Mouse (Mus musculus): ENCODE measurements at regions not wholly inside any gene's neighbourhood (a gene's known extent, or its start where the extent isn't known, plus 50 kb on each side); places are given as distances from the start of the nearest gene placed in this dataset.

- Histone ChIP-seq H3K27ac (ENCODE audit: control insufficient read depth, low read depth, low read length) (no peak overlapping the region), H3K27me3 (ENCODE audit: control insufficient read depth in 1 of 2, insufficient read depth in 2 of 2, low read length in 2 of 2) (no peaks in the 10 kb centered on the region), H3K4me1 (ENCODE audit: control insufficient read depth in 1 of 2, insufficient read depth in 2 of 2, low read length in 2 of 2) (no peaks in the 10 kb centered on the region), H3K79me2 (ENCODE audit: control insufficient read depth, insufficient read depth, low read length, poor library complexity) (no peaks in the 10 kb centered on the region), H3K4me3 (ENCODE audit: control insufficient read depth in 1 of 2, insufficient read depth in 1 of 2, low read depth in 2 of 2, low read length in 2 of 2) (no peak overlapping the region), H3K36me3 (ENCODE audit: control insufficient read depth in 1 of 2, insufficient read depth in 2 of 2, low read length in 2 of 2) (no peaks in the 10 kb centered on the region), H3K9ac (ENCODE audit: control insufficient read depth, low read depth, low read length, poor library complexity, severe bottlenecking) (no peak overlapping the region), H3K9me3 (replicated peaks; ENCODE audit: insufficient read depth, low read length) (no peaks in the 10 kb centered on the region)
- no peak for TF ChIP-seq MAZ (IDR thresholded peaks at IDR 0.05; ENCODE audit: low read depth, low read length)
- no peak for TF ChIP-seq BHLHE40 (IDR thresholded peaks at IDR 0.05; ENCODE audit: borderline replicate concordance, low read depth, low read length)
- no peak for TF ChIP-seq ZNF384 (IDR thresholded peaks at IDR 0.05; ENCODE audit: low read depth, low read length)
- TF ChIP-seq ZKSCAN1 (IDR thresholded peaks at IDR 0.05; ENCODE audit: low read depth, low read length), result no peak
- TF ChIP-seq TCF12 (IDR thresholded peaks at IDR 0.05; ENCODE audit: low read depth, low read length), result no peak
- no peak for TF ChIP-seq JUND (IDR thresholded peaks at IDR 0.05; ENCODE audit: low read depth, low read length)
- no peak for DNase-seq (ENCODE audit: low read depth, low spot score)
Observed at GRCm38 (mm10) chr7:73135786-73136185, 239.5 kb upstream of the Rgma start.

GRCm38 (mm10) chr7:73138269-73138668, 237.0 kb upstream of the Rgma start:
- Histone ChIP-seq H3K27me3 (ENCODE audit: control insufficient read depth in 1 of 2, insufficient read depth in 2 of 2, low read length in 2 of 2) (no peaks in the 10 kb centered on the region), H3K79me2 (ENCODE audit: control insufficient read depth, insufficient read depth, low read length, poor library complexity) (no peaks in the 10 kb centered on the region), H3K36me3 (ENCODE audit: control insufficient read depth in 1 of 2, insufficient read depth in 2 of 2, low read length in 2 of 2) (no peaks in the 10 kb centered on the region), H3K27ac (ENCODE audit: control insufficient read depth, low read depth, low read length) (no peak overlapping the region), H3K9me3 (replicated peaks; ENCODE audit: insufficient read depth, low read length) (no peaks in the 10 kb centered on the region), H3K4me1 (ENCODE audit: control insufficient read depth in 1 of 2, insufficient read depth in 2 of 2, low read length in 2 of 2) (no peaks in the 10 kb centered on the region), H3K9ac (ENCODE audit: control insufficient read depth, low read depth, low read length, poor library complexity, severe bottlenecking) (no peak overlapping the region), H3K4me3 (ENCODE audit: control insufficient read depth in 1 of 2, insufficient read depth in 1 of 2, low read depth in 2 of 2, low read length in 2 of 2) (no peak overlapping the region)
- DNase-seq (ENCODE audit: low read depth, low spot score), result no peak
- TF ChIP-seq CTCF (IDR thresholded peaks at IDR 0.05 in 2 of 3, conservative IDR thresholded peaks at IDR 0.05 in 1 of 3; ENCODE audit: control insufficient read depth in 1 of 3, insufficient read depth in 1 of 3, low read depth in 2 of 3, low read length in 3 of 3, poor library complexity in 1 of 3, severe bottlenecking in 1 of 3) (no peak), ZNF384 (IDR thresholded peaks at IDR 0.05; ENCODE audit: low read depth, low read length) (no peak), BHLHE40 (IDR thresholded peaks at IDR 0.05; ENCODE audit: borderline replicate concordance, low read depth, low read length) (no peak), UBTF (IDR thresholded peaks at IDR 0.05; ENCODE audit: borderline replicate concordance, insufficient read depth, low read depth, low read length) (no peak), CHD2 (IDR thresholded peaks at IDR 0.05; ENCODE audit: low read length) (no peak), NRF1 (IDR thresholded peaks at IDR 0.05; ENCODE audit: insufficient read depth, low read depth, low read length, poor library complexity, severe bottlenecking) (no peak)

GRCm38 (mm10) chr7:73138861-73139493, 236.3 kb upstream of the Rgma start:
- Histone ChIP-seq H3K27ac (ENCODE audit: control insufficient read depth, low read depth, low read length) (no peak overlapping the region), H3K27me3 (ENCODE audit: control insufficient read depth in 1 of 2, insufficient read depth in 2 of 2, low read length in 2 of 2) (no peaks in the 10 kb centered on the region)
- no peak for DNase-seq (ENCODE audit: low read depth, low spot score)

More at GRCm38 (mm10) chr7:73138861-73139493, 236.3 kb upstream of the Rgma start:
- Histone ChIP-seq H3K4me3 (ENCODE audit: control insufficient read depth in 1 of 2, insufficient read depth in 1 of 2, low read depth in 2 of 2, low read length in 2 of 2) (no peak overlapping the region), H3K4me1 (ENCODE audit: control insufficient read depth in 1 of 2, insufficient read depth in 2 of 2, low read length in 2 of 2) (no peaks in the 10 kb centered on the region), H3K36me3 (ENCODE audit: control insufficient read depth in 1 of 2, insufficient read depth in 2 of 2, low read length in 2 of 2) (no peaks in the 10 kb centered on the region), H3K79me2 (ENCODE audit: control insufficient read depth, insufficient read depth, low read length, poor library complexity) (no peaks in the 10 kb centered on the region), H3K9ac (ENCODE audit: control insufficient read depth, low read depth, low read length, poor library complexity, severe bottlenecking) (no peak overlapping the region), H3K9me3 (replicated peaks; ENCODE audit: insufficient read depth, low read length) (no peaks in the 10 kb centered on the region)
- TF ChIP-seq ETS1 (IDR thresholded peaks at IDR 0.05; ENCODE audit: low read depth, low read length) (no peak), SMC3 (IDR thresholded peaks at IDR 0.05; ENCODE audit: low read depth, low read length) (no peak), MXI1 (IDR thresholded peaks at IDR 0.05; ENCODE audit: low read depth, low read length) (no peak), MAX (IDR thresholded peaks at IDR 0.05; ENCODE audit: low read length) (no peak), MAFK (IDR thresholded peaks at IDR 0.05; ENCODE audit: borderline replicate concordance, low read depth, low read length) (no peak), BHLHE40 (IDR thresholded peaks at IDR 0.05; ENCODE audit: borderline replicate concordance, low read depth, low read length) (no peak), SIN3A (IDR thresholded peaks at IDR 0.05; ENCODE audit: low read length) (no peak), NRF1 (IDR thresholded peaks at IDR 0.05; ENCODE audit: insufficient read depth, low read depth, low read length, poor library complexity, severe bottlenecking) (no peak), GABPA (IDR thresholded peaks at IDR 0.05; ENCODE audit: low read depth, low read length) (no peak), USF1 (IDR thresholded peaks at IDR 0.05; ENCODE audit: low read depth, low read length) (no peak)

Data from MEL (cell line).